Mouse (Mus musculus) intestine, postnatal 0 days (tissue): ENCODE results near the gene Pgam2. TPM values are rescaled to one million over a fixed set of nuclear protein-coding genes. Genes with fewer than 3 reads are reported as not detected.

Experiments
- ATAC-seq: fragments of 200-750 bp; cut with Nextera tagmentation; 2 replicates; pipeline ENCODE4 v1.8.0; 2017; ENCODE audit warnings: mild to moderate bottlenecking, moderate TSS enrichment, moderate library complexity
- H3K27ac ChIP-seq: fragments of 300-500 bp; sonication (generic); 2 replicates; pipeline ENCODE4 v1.5.1; 2014; ENCODE audit warnings: mild to moderate bottlenecking, low read depth, low read length, moderate library complexity
- H3K27me3 ChIP-seq: fragments of 300-500 bp; sonication (generic); replicated peaks from 2 replicates; pipeline ENCODE4 v1.6.1; 2014; ENCODE audit warnings: low read length, mixed read lengths; ENCODE audit not compliant: control insufficient read depth, insufficient read depth
- H3K36me3 ChIP-seq: fragments of 300-500 bp; sonication (generic); 2 replicates; pipeline ENCODE4 v1.6.1; 2014; ENCODE audit warnings: mild to moderate bottlenecking, moderate library complexity; ENCODE audit not compliant: control insufficient read depth, insufficient read depth
- H3K4me1 ChIP-seq: fragments of 300-500 bp; sonication (generic); replicated peaks from 2 replicates; pipeline ENCODE4 v1.6.1; 2014; ENCODE audit warnings: antibody characterized with exemption, low read length, mixed read lengths; ENCODE audit not compliant: control insufficient read depth, insufficient read depth
- H3K4me2 ChIP-seq: fragments of 300-500 bp; sonication (generic); replicated peaks from 2 replicates; pipeline ENCODE4 v1.6.1; 2014; ENCODE audit warnings: low read depth, mild to moderate bottlenecking, moderate library complexity
- H3K4me3 ChIP-seq: fragments of 300-500 bp; sonication (generic); 2 replicates; pipeline ENCODE4 v1.5.1; 2014; ENCODE audit warnings: low read depth, low read length
- H3K9ac ChIP-seq: fragments of 300-500 bp; sonication (generic); 2 replicates; pipeline ENCODE4 v1.6.1; 2014; ENCODE audit warnings: mild to moderate bottlenecking, low read depth, low read length
- H3K9me3 ChIP-seq: fragments of 300-500 bp; sonication (generic); 2 replicates; pipeline ENCODE4 v1.6.1; 2016; ENCODE audit warnings: mixed run types; ENCODE audit not compliant: control insufficient read depth
- CTCF ChIP-seq: sonication (generic); IDR thresholded peaks from 2 replicates; pipeline ENCODE4 v1.5.1; 2016; ENCODE audit warnings: low read depth, mild to moderate bottlenecking, control low read depth, antibody characterized with exemption, moderate library complexity
- WGBS: fragments of 180-500 bp; shearing (Covaris S2); extraction: QIAGEN DNeasy Blood & Tissue Kit; methylation state at CpG from one replicate; pipeline ENCODE4 v1.1.7; 2014; 5-methylcytosine and 5-hydroxymethylcytosine counted together
- polyA plus RNA-seq: library from polyadenylated mRNA; unstranded; fragments of >200 nt; fragmentation: Nextera tagmentation; extraction: Ambion mirVana; gene quantifications from 2 replicates; pipeline ENCODE4 v1.2.1, GENCODE M21; 2015

The Pgam2 gene
- polyA plus RNA-seq, 1 experiment from 2014 or later, result 10.1 TPM

GRCm38 (mm10) chr11:5835057-5835456 is 31.5 kb upstream of the Pgam2 start:
- H3K27ac ChIP-seq, result no peak overlapping the region
- H3K4me1 ChIP-seq, result peaks cover 7% of the 10 kb centered on the region; the same call in 1 of the 2 replicates
- peaks cover 52% of the 10 kb centered on the region for H3K36me3 ChIP-seq
- no peaks in the 10 kb centered on the region for H3K9me3 ChIP-seq
- no peak overlapping the region for H3K9ac ChIP-seq
- no peaks in the 10 kb centered on the region for H3K27me3 ChIP-seq
- TF ChIP-seq CTCF, result no peak
- WGBS, result 91% methylated on average over 7 of the region's 7 CpGs
- H3K4me3 ChIP-seq, result no peak overlapping the region
- ATAC-seq, result no peak
- H3K4me2 ChIP-seq, result no peak overlapping the region

GRCm38 (mm10) chr11:5834506-5834905 is 31.0 kb upstream of the Pgam2 start:
- WGBS, result 90% methylated on average over 9 of the region's 9 CpGs

DNA sequence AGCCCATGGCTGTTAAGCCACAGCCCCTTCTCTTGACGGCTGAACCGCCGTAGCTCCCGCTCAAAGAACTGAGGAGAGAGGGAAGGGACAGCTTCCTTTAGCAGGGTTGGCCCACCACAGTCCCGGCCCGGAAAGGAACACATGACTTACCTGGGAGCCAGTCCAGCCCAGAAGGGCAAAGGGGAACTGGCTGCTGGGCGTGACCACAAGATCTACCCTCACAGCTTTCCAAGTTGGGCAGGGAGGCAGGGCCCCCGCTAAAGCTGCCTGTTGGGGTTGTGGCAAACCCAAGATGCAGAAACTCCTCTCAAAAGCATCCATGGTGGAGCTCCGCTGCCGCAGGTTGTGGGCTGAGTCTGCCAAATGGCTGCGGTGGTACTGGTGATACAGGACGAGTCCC is 25.8 kb upstream of the Pgam2 start:
- Histone ChIP-seq H3K27ac (no peak overlapping the region), H3K36me3 (peaks cover 62% of the 10 kb centered on the region), H3K9ac (no peak overlapping the region), H3K4me3 (no peak overlapping the region), H3K4me1 (no peaks in the 10 kb centered on the region), H3K4me2 (no peak overlapping the region), H3K27me3 (no peaks in the 10 kb centered on the region), H3K9me3 (no peaks in the 10 kb centered on the region)
- WGBS, result 84% methylated on average over 12 of the region's 12 CpGs
- TF ChIP-seq CTCF, result no peak
- no peak for ATAC-seq

More at GRCm38 (mm10) chr11:5834506-5834905, 31.0 kb upstream of the Pgam2 start:
- ATAC-seq, result no peak
- Histone ChIP-seq H3K9me3 (no peaks in the 10 kb centered on the region), H3K4me1 (peaks cover 7% of the 10 kb centered on the region; the same call in 1 of the 2 replicates), H3K27me3 (no peaks in the 10 kb centered on the region), H3K9ac (no peak overlapping the region), H3K36me3 (peaks cover 56% of the 10 kb centered on the region), H3K4me2 (no peak overlapping the region), H3K27ac (no peak overlapping the region), H3K4me3 (no peak overlapping the region)
- TF ChIP-seq CTCF, result no peak

- Histone ChIP-seq H3K9me3 (no peaks in the 10 kb centered on the region), H3K9ac (no peak overlapping the region), H3K27me3 (no peaks in the 10 kb centered on the region), H3K36me3 (peaks cover 57% of the 10 kb centered on the region), H3K4me2 (no peak overlapping the region), H3K4me1 (no peaks in the 10 kb centered on the region), H3K27ac (no peak overlapping the region), H3K4me3 (no peak overlapping the region)
- 85% methylated on average over 11 of the region's 11 CpGs for WGBS
- TF ChIP-seq CTCF, result no peak
- no peak for ATAC-seq
Measured at GRCm38 (mm10) chr11:5828509-5829191, 25.1 kb upstream of the Pgam2 start.

DNA sequence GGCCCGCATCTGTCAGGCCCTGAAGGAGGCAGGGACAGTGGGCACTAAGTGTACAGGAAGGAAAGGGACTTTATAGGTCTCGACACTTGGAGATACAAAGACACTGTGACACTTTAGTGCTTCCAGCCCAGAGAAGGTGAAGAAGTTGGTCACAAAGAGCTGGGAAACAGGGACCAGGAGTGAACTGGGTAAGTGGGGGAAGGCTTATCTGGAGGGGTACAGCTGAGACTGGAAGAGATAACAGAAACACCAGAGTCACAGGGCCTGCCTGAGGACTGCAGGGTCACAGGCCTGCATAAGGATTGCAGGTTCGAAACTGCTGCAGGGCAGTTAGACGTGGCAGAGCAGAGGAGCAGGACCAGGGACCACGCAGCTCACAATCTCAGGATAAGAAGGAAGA is 24.4 kb upstream of the Pgam2 start:
- H3K4me3 ChIP-seq, result no peak overlapping the region
- H3K9me3 ChIP-seq, result no peaks in the 10 kb centered on the region
- no peaks in the 10 kb centered on the region for H3K4me1 ChIP-seq
- no peaks in the 10 kb centered on the region for H3K27me3 ChIP-seq
- peaks cover 49% of the 10 kb centered on the region for H3K36me3 ChIP-seq
- no peak overlapping the region for H3K9ac ChIP-seq
- no peak overlapping the region for H3K4me2 ChIP-seq
- 94% methylated on average over 5 of the region's 5 CpGs for WGBS
- TF ChIP-seq CTCF, result no peak
- H3K27ac ChIP-seq, result no peak overlapping the region
- no peak for ATAC-seq

- no peaks in the 10 kb centered on the region for H3K9me3 ChIP-seq
- no peaks in the 10 kb centered on the region for H3K4me1 ChIP-seq
- H3K4me2 ChIP-seq, result no peak overlapping the region
- H3K4me3 ChIP-seq, result no peak overlapping the region
- no peak overlapping the region for H3K27ac ChIP-seq
- H3K27me3 ChIP-seq, result no peaks in the 10 kb centered on the region
- no peak overlapping the region for H3K9ac ChIP-seq
- H3K36me3 ChIP-seq, result peaks cover 26% of the 10 kb centered on the region
- no peak for TF ChIP-seq CTCF
- ATAC-seq, result no peak
Measured at GRCm38 (mm10) chr11:5825432-5825831, 21.9 kb upstream of the Pgam2 start.
